Mouse (Mus musculus) spleen, adult 2 months (tissue): ENCODE results near the gene Dhx34.

Experiments used
- CTCF ChIP-seq: fragments of 200-500 bp; IDR thresholded peaks from 2 replicates; pipeline ENCODE4 v1.5.1; 2011; ENCODE audit warnings: mild to moderate bottlenecking, inconsistent platforms; ENCODE audit not compliant: insufficient read depth, insufficient read length, insufficient replicate concordance; ENCODE audit errors: extremely low read depth
- POLR2A ChIP-seq: fragments of 200-500 bp; IDR thresholded peaks from 2 replicates; pipeline ENCODE4 v1.6.1; 2011; ENCODE audit warnings: low read depth, low read length, inconsistent platforms

DNA sequence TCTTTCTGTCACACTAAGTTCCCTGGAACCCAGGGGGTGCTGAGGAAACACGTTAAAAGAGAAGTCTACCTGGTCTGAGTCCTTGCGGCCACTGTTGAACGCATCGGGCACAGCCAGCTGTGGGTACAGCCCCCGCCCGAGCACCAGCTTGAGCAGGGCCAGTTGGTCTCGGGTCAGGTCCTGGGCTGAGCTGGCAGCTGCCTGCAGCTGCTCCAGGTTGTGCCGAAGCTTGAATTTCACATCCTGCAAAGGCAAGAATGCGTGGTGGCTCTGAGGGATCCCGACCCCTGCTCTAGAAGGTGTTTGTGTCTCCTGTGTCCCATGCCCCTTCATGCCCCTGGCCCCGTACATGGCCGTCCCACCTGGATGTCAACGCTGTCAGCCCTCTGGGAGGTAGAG, 18.3 kb downstream of the Dhx34 start:
- no peak for TF ChIP-seq CTCF
- TF ChIP-seq POLR2A, result no peak
